Mouse (Mus musculus) hindbrain, embryonic 16.5 days (tissue): ENCODE results near the gene Cdk12. TPM values are rescaled to one million over a fixed set of nuclear protein-coding genes. Genes with fewer than 3 reads are reported as not detected.

Experiments used
- ATAC-seq: fragments of 200-750 bp; cut with Nextera tagmentation; 2 replicates; pipeline ENCODE4 v1.8.0; 2017; ENCODE audit warnings: moderate TSS enrichment, moderate library complexity
- H3K27ac ChIP-seq: fragments of 300-500 bp; sonication (generic); 2 replicates; pipeline ENCODE4 v1.5.1; 2014; ENCODE audit warnings: low read depth, mild to moderate bottlenecking, control low read depth, low read length, moderate library complexity
- H3K27me3 ChIP-seq: fragments of 300-500 bp; sonication (generic); replicated peaks from 2 replicates; pipeline ENCODE4 v1.6.1; 2014; ENCODE audit warnings: low read length; ENCODE audit not compliant: control insufficient read depth, insufficient read depth
- H3K36me3 ChIP-seq: fragments of 300-500 bp; sonication (generic); 2 replicates; pipeline ENCODE4 v1.6.1; 2014; ENCODE audit warnings: mild to moderate bottlenecking, low read length, moderate library complexity, mixed read lengths; ENCODE audit not compliant: control insufficient read depth, insufficient read depth
- H3K4me1 ChIP-seq: fragments of 300-500 bp; sonication (generic); 2 replicates; pipeline ENCODE4 v1.6.1; 2014; ENCODE audit warnings: low read depth, low read length; ENCODE audit not compliant: control insufficient read depth, insufficient read depth
- H3K4me2 ChIP-seq: fragments of 300-500 bp; sonication (generic); 2 replicates; pipeline ENCODE4 v1.6.1; 2014; ENCODE audit warnings: mild to moderate bottlenecking, low read length, control low read depth, moderate library complexity
- H3K4me3 ChIP-seq: fragments of 300-500 bp; sonication (generic); 2 replicates; pipeline ENCODE4 v1.5.1; 2014; ENCODE audit warnings: mild to moderate bottlenecking, low read length, control low read depth, moderate library complexity
- H3K9ac ChIP-seq: fragments of 300-500 bp; sonication (generic); 2 replicates; pipeline ENCODE4 v1.6.1; 2014; ENCODE audit warnings: low read depth, mild to moderate bottlenecking, control low read depth, low read length, moderate library complexity
- H3K9me3 ChIP-seq: fragments of 300-500 bp; sonication (generic); 2 replicates; pipeline ENCODE4 v1.6.1; 2014; ENCODE audit warnings: mild to moderate bottlenecking, low read length, moderate library complexity; ENCODE audit not compliant: control insufficient read depth
- WGBS: fragments of 180-500 bp; shearing (Covaris S2); extraction: QIAGEN DNeasy Blood & Tissue Kit; methylation state at CpG from one replicate; pipeline ENCODE4 v1.1.7; 2014; 5-methylcytosine and 5-hydroxymethylcytosine counted together
- polyA plus RNA-seq: library from polyadenylated mRNA; unstranded; fragments of >200 nt; fragmentation: Nextera tagmentation; extraction: Ambion mirVana; gene quantifications from 2 replicates; pipeline ENCODE4 v1.2.1, GENCODE M21; 2015

The Cdk12 gene
- polyA plus RNA-seq, 1 experiment from 2014 or later, result 6.1 TPM

DNA sequence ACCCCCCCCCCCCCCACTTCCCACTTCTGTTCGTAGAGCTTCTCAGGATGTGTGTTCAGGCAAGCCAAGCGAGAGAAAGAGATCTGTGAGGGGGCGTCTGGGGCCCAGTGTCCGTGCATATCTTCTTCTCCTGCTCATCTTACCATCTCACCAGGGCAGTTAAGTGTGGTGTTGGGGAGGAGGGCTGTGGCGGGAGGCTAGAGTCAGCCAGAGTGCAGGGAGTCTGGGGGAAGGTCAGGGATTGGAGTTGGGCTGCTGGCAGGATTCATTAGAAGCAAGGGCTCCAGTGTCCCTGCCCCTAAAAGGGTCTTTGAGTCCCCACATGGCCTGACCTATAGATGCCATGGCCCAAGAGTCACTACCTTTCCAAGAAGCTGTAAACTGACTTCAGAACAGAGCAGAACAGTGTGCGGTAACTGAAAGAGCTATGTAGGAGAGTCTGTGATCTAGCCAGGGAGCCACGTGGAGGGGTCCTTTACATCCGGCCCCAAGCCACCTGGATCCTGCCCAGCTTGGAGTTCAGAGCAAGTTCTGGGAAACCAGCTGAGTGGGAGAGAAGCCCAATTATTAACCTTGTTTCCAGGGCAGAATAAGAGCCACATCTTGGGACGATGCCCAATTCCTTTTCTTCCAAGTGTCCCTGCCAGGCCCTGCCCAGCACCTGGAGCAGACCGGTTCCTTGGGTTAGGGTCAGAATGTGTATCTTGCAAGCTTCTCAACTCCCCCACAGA lies 120.4 kb downstream of the Cdk12 start:
- Histone ChIP-seq H3K9me3 (no peaks in the 10 kb centered on the region), H3K4me2 (peak overlapping the region; percentile 13; the same call in 1 of the 2 replicates), H3K4me3 (no peak overlapping the region), H3K36me3 (no peaks in the 10 kb centered on the region), H3K9ac (no peak overlapping the region), H3K27ac (no peak overlapping the region), H3K27me3 (peaks cover 35% of the 10 kb centered on the region), H3K4me1 (peaks cover 22% of the 10 kb centered on the region)
- WGBS, result 3% methylated on average over 10 of the region's 10 CpGs
- no peak for ATAC-seq

DNA sequence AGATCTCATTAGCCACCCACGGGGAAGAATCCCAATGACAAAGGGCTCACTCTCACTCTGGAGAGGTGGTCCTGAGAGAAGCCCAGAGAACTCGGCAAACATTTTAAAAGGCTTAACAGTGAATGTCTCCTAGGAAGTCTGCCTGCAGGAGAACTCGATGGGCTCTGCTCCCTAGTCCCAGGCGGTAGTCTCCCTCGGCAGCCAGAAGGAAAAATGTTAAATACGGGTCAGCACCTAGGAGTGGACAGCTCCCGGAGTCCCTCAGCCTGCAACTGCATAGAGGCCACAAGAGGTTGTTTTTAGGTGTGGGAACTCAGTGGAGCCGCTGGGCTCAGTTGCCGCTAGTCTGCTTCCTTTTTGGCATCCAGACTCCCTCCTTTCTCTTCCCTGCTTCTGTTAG lies 121.1 kb downstream of the Cdk12 start:
- no peak for ATAC-seq
- 0 out of 2 replicates have a peak overlapping the region, but pooled peaks have one; percentile 32 for H3K27ac ChIP-seq
- H3K27me3 ChIP-seq, result peaks cover 30% of the 10 kb centered on the region
- no peaks in the 10 kb centered on the region for H3K36me3 ChIP-seq
- H3K4me1 ChIP-seq, result peaks cover 17% of the 10 kb centered on the region
- WGBS, result 5% methylated on average over 9 of the region's 9 CpGs
- peak overlapping the region; percentile 13 for H3K4me2 ChIP-seq
- H3K9ac ChIP-seq, result no peak overlapping the region; the same call in 1 of the 2 replicates
- H3K4me3 ChIP-seq, result no peak overlapping the region
- no peaks in the 10 kb centered on the region for H3K9me3 ChIP-seq

- Histone ChIP-seq H3K9me3 (no peaks in the 10 kb centered on the region), H3K27me3 (peaks cover 29% of the 10 kb centered on the region), H3K9ac (peak overlapping the region; percentile 36; the same call in 1 of the 2 replicates), H3K4me1 (peaks cover 15% of the 10 kb centered on the region), H3K4me2 (peak overlapping the region; percentile 55), H3K4me3 (peak overlapping the region; percentile 25), H3K36me3 (no peaks in the 10 kb centered on the region), H3K27ac (no peak overlapping the region)
- no peak for ATAC-seq
- 2% methylated on average over 14 of the region's 14 CpGs for WGBS
Measured at GRCm38 (mm10) chr11:98325191-98325820, 122.4 kb downstream of the Cdk12 start.

- Histone ChIP-seq H3K36me3 (no peaks in the 10 kb centered on the region), H3K9me3 (no peaks in the 10 kb centered on the region), H3K9ac (peak overlapping the region; percentile 36; the same call in 1 of the 2 replicates), H3K27me3 (peaks cover 34% of the 10 kb centered on the region), H3K4me3 (peak overlapping the region; percentile 25), H3K4me1 (peaks cover 15% of the 10 kb centered on the region), H3K27ac (no peak overlapping the region; the same call in 1 of the 2 replicates), H3K4me2 (peak overlapping the region; percentile 55)
- 2% methylated on average over 20 of the region's 22 CpGs for WGBS
- no peak for ATAC-seq
Measured at GRCm38 (mm10) chr11:98325821-98326218, 123.0 kb downstream of the Cdk12 start.

GRCm38 (mm10) chr11:98326741-98327135 lies 123.9 kb downstream of the Cdk12 start:
- ATAC-seq, result no peak
- peak overlapping the region; percentile 67 for H3K9ac ChIP-seq
- WGBS, result under 1% methylated on average over 19 of the region's 19 CpGs

DNA sequence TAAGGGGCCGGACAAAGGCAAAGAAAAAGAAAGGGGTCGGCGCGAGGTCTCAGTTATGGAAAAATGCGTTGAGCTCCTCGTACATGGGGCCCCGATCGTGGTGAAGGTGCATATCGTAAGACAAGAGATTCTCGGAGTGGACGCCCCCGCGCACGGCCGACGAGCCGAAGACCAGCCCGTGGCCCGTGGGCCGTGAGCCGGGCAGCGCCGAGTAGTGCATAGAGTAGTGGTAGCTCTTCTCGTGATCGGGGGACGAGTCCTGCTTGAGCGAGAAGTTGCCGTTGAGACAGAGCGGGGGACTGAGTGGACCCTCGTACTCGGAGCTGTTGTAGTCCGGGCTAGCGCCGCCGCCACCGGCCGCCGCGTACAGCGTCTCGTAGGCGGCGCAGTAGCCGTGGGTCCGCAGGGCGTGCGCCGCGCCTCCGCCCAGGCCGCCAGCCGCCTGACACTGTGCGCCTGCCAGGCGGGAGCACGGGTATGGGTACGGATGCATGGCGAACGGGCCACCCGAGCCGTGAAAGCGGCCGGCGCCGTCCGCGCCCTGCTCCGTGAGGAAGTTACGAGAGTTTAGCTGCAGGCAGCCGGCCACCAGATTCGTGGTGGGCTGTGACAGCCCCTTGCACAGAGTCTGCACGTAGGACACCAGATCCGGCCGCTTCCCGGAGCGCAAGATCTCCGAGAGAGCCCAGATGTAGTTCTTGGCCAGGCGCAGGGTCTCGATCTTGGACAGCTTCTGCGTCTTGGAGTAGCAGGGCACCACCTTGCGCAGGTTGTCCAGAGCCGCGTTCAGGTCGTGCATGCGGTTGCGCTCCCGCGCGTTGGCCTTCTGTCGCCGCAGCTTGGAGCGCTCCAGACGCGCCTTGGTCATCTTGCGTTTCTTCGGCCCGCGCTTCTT lies 124.5 kb downstream of the Cdk12 start:
- Histone ChIP-seq H3K4me2 (peak overlapping the region; percentile 55), H3K27ac (peak overlapping the region; percentile 86), H3K27me3 (peaks cover 42% of the 10 kb centered on the region), H3K4me1 (peaks cover 15% of the 10 kb centered on the region), H3K9me3 (no peaks in the 10 kb centered on the region), H3K36me3 (no peaks in the 10 kb centered on the region), H3K9ac (peak overlapping the region; percentile 67), H3K4me3 (peak overlapping the region; percentile 49)
- no peak for ATAC-seq
- WGBS, result under 1% methylated on average over 89 of the region's 97 CpGs

More at GRCm38 (mm10) chr11:98326741-98327135, 123.9 kb downstream of the Cdk12 start:
- no peaks in the 10 kb centered on the region for H3K9me3 ChIP-seq
- peak overlapping the region; percentile 86 for H3K27ac ChIP-seq
- H3K4me1 ChIP-seq, result peaks cover 15% of the 10 kb centered on the region
- H3K27me3 ChIP-seq, result peaks cover 40% of the 10 kb centered on the region
- H3K4me2 ChIP-seq, result peak overlapping the region; percentile 55
- no peaks in the 10 kb centered on the region for H3K36me3 ChIP-seq
- peak overlapping the region; percentile 49 for H3K4me3 ChIP-seq

- WGBS, result under 1% methylated on average over 35 of the region's 35 CpGs
- H3K4me2 ChIP-seq, result peak overlapping the region; percentile 55
- peak overlapping the region; percentile 67 for H3K9ac ChIP-seq
- no peaks in the 10 kb centered on the region for H3K36me3 ChIP-seq
- no peak for ATAC-seq
- H3K4me3 ChIP-seq, result peak overlapping the region; percentile 49
- H3K9me3 ChIP-seq, result no peaks in the 10 kb centered on the region
- peaks cover 45% of the 10 kb centered on the region for H3K27me3 ChIP-seq
- H3K27ac ChIP-seq, result peak overlapping the region; percentile 86
- peaks cover 15% of the 10 kb centered on the region for H3K4me1 ChIP-seq
Measured at GRCm38 (mm10) chr11:98328031-98328370, 125.1 kb downstream of the Cdk12 start.
